Mouse (Mus musculus) hindbrain, embryonic 14.5 days (tissue): ENCODE data around the gene Zfp385c. TPM values are rescaled to one million over a fixed set of nuclear protein-coding genes. Genes with fewer than 3 reads are reported as not detected.
A peak's percentile ranks its signal among the peaks of the same experiment; 100 is the strongest.
"Not testable (repeated sequence)": the region's sequence is repeated elsewhere in the genome, so short reads cannot be mapped to it uniquely, and the experiment has no call there.

Experiments used
- ATAC-seq: fragments of 200-750 bp; cut with Nextera tagmentation; 2 replicates; pipeline ENCODE4 v1.8.0; 2017; ENCODE audit warnings: moderate number of reproducible peaks, mild to moderate bottlenecking, moderate TSS enrichment, moderate library complexity; ENCODE audit not compliant: low FRiP score
- DNase-seq: peaks from one replicate; pipeline ENCODE4 v3.0.0-alpha.2; 2015; ENCODE audit warnings: low spot score
- H3K27ac ChIP-seq: fragments of 300-500 bp; sonication (generic); 2 replicates; pipeline ENCODE4 v1.5.1; 2014; ENCODE audit warnings: mild to moderate bottlenecking, moderate library complexity
- H3K27me3 ChIP-seq: fragments of 300-500 bp; sonication (generic); 2 replicates; pipeline ENCODE4 v1.6.1; 2014; ENCODE audit warnings: mild to moderate bottlenecking, low read length, mixed read lengths; ENCODE audit not compliant: control insufficient read depth, insufficient read depth
- H3K36me3 ChIP-seq: fragments of 300-500 bp; sonication (generic); replicated peaks from 2 replicates; pipeline ENCODE4 v1.6.1; 2014; ENCODE audit not compliant: control insufficient read depth, insufficient read depth
- H3K4me1 ChIP-seq: fragments of 300-500 bp; sonication (generic); replicated peaks from 2 replicates; pipeline ENCODE4 v1.6.1; 2014; ENCODE audit warnings: antibody characterized with exemption, low read length, mixed read lengths; ENCODE audit not compliant: control insufficient read depth, insufficient read depth
- H3K4me2 ChIP-seq: fragments of 300-500 bp; sonication (generic); replicated peaks from 2 replicates; pipeline ENCODE4 v1.6.1; 2014; ENCODE audit warnings: mild to moderate bottlenecking, moderate library complexity
- H3K4me3 ChIP-seq: fragments of 300-500 bp; sonication (generic); replicated peaks from 2 replicates; pipeline ENCODE4 v1.5.1; 2014; ENCODE audit warnings: mild to moderate bottlenecking, low read length
- H3K9ac ChIP-seq: fragments of 300-500 bp; sonication (generic); 2 replicates; pipeline ENCODE4 v1.6.1; 2014
- H3K9me3 ChIP-seq: fragments of 300-500 bp; sonication (generic); 2 replicates; pipeline ENCODE4 v1.6.1; 2016; ENCODE audit warnings: low read length; ENCODE audit not compliant: control insufficient read depth
- WGBS: fragments of 180-500 bp; shearing (Covaris S2); extraction: QIAGEN DNeasy Blood & Tissue Kit; methylation state at CpG from one replicate; pipeline ENCODE4 v1.1.7; 2014; 5-methylcytosine and 5-hydroxymethylcytosine counted together
- polyA plus RNA-seq: library from polyadenylated mRNA; unstranded; fragments of >200 nt; fragmentation: Nextera tagmentation; extraction: Ambion mirVana; gene quantifications from 2 replicates; pipeline ENCODE4 v1.2.1, GENCODE M21; 2014

The Zfp385c gene
- polyA plus RNA-seq, 1 experiment from 2014 or later = 0.20 TPM

DNA sequence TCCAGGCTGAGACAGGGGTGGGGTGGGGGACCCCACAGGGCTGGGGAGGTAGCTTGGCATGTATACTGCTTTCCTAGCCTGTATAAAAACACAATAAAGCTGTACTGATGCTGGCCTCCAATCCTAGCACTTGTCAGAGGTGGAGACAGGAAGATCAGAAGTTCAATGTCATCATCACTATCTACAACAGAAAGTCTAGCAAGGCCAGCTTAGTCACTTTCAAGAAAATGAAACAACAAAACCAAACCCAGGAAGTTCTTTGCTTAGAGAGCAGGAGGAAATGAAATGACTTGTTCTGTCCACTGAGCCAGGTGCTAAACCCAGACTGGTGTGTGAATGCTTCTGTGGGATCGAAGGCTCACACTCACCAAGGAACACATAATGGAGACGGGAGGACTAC is 103.8 kb downstream of the Zfp385c start:
- H3K36me3 ChIP-seq = peaks cover 99% of the 10 kb centered on the region
- H3K27ac ChIP-seq = no peak overlapping the region
- H3K4me3 ChIP-seq = no peak overlapping the region
- no peak for DNase-seq
- H3K4me2 ChIP-seq = no peak overlapping the region
- no peak overlapping the region for H3K9ac ChIP-seq
- H3K9me3 ChIP-seq = no peaks in the 10 kb centered on the region
- H3K27me3 ChIP-seq = no peaks in the 10 kb centered on the region
- no peak for ATAC-seq
- 97% methylated on average over 2 of the region's 2 CpGs for WGBS
- H3K4me1 ChIP-seq = no peaks in the 10 kb centered on the region

DNA sequence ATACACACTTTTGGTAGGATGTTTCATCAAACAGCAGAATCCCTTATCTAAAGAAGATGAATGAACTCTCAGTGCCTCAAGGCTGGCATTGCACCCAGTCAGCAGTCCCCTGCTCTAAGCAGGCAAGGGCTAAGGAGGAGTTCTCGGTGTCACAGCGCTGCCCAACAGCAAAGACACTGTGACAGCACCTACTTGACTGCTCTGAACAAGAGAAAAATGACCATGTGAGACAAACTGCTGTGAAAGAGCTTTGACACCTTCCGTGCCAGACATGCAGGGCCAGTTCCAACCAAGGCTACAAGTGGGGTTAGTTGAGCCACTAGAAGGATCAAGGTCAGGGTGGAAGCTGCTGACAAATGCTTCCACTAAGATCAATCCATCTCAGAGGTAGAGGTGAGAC is 107.1 kb downstream of the Zfp385c start:
- H3K27ac ChIP-seq = no peak overlapping the region
- ATAC-seq = no peak
- H3K36me3 ChIP-seq = peaks cover 93% of the 10 kb centered on the region
- H3K4me1 ChIP-seq = no peaks in the 10 kb centered on the region
- WGBS = 93% methylated on average over 3 of the region's 3 CpGs
- no peak overlapping the region for H3K9ac ChIP-seq
- H3K27me3 ChIP-seq = no peaks in the 10 kb centered on the region
- H3K9me3 ChIP-seq = no peaks in the 10 kb centered on the region
- no peak for DNase-seq
- no peak overlapping the region for H3K4me3 ChIP-seq
- H3K4me2 ChIP-seq = no peak overlapping the region

GRCm38 (mm10) chr11:100584561-100584961 is 107.7 kb downstream of the Zfp385c start:
- no peak for ATAC-seq
- no peak overlapping the region for H3K4me3 ChIP-seq
- peaks cover 91% of the 10 kb centered on the region for H3K36me3 ChIP-seq
- H3K4me2 ChIP-seq = no peak overlapping the region
- DNase-seq = no peak
- H3K4me1 ChIP-seq = no peaks in the 10 kb centered on the region
- no peak overlapping the region for H3K9ac ChIP-seq
- H3K9me3 ChIP-seq = no peaks in the 10 kb centered on the region
- no peak overlapping the region for H3K27ac ChIP-seq
- no peaks in the 10 kb centered on the region for H3K27me3 ChIP-seq
- WGBS = 87% methylated on average over 7 of the region's 7 CpGs

GRCm38 (mm10) chr11:100582836-100583235 is 109.4 kb downstream of the Zfp385c start:
- no peak overlapping the region for H3K27ac ChIP-seq
- no peaks in the 10 kb centered on the region for H3K9me3 ChIP-seq
- WGBS = 97% methylated on average over 2 of the region's 2 CpGs
- no peak overlapping the region for H3K4me3 ChIP-seq
- H3K4me1 ChIP-seq = no peaks in the 10 kb centered on the region
- no peak for DNase-seq
- H3K9ac ChIP-seq = no peak overlapping the region
- H3K4me2 ChIP-seq = no peak overlapping the region
- no peaks in the 10 kb centered on the region for H3K27me3 ChIP-seq
- H3K36me3 ChIP-seq = peaks cover 89% of the 10 kb centered on the region
- ATAC-seq = no peak

GRCm38 (mm10) chr11:100582413-100582812 is 109.8 kb downstream of the Zfp385c start:
- not testable (repeated sequence) for H3K4me1 ChIP-seq, H3K27ac ChIP-seq, H3K27me3 ChIP-seq, H3K9me3 ChIP-seq, ATAC-seq, H3K9ac ChIP-seq, DNase-seq, H3K4me3 ChIP-seq, H3K4me2 ChIP-seq
- 97% methylated on average over 1 of the region's 1 CpGs for WGBS
- H3K36me3 ChIP-seq = peaks cover 85% of the 10 kb centered on the region

- H3K4me2 ChIP-seq = no peak overlapping the region
- 51% methylated on average over 4 of the region's 4 CpGs for WGBS
- H3K9ac ChIP-seq = no peak overlapping the region
- peak; percentile 31; the same call in 1 of the 2 replicates for ATAC-seq
- no peak overlapping the region for H3K4me3 ChIP-seq
- no peaks in the 10 kb centered on the region for H3K27me3 ChIP-seq
- H3K36me3 ChIP-seq = peaks cover 78% of the 10 kb centered on the region
- no peak overlapping the region for H3K27ac ChIP-seq
- DNase-seq = peak; percentile 25
- no peaks in the 10 kb centered on the region for H3K4me1 ChIP-seq
- no peaks in the 10 kb centered on the region for H3K9me3 ChIP-seq
These were observed 110.5 kb downstream of the Zfp385c start for GRCm38 (mm10) chr11:100581756-100582155.

DNA sequence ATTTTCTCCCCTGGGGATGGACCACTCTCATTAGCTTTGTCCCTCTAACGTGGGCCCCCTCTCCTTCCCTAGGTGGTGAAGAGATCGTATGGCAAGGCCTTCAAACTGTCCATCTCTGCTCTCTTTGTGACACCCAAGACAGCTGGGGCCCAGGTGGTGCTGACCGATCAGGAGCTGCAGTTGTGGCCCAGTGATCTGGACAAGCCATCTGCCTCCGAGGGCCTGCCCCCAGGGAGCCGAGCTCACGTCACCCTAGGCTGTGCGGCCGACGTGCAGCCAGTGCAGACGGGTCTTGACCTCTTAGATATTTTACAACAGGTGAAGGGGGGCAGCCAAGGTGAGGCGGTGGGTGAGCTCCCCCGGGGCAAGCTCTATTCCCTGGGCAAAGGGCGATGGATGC is 112.0 kb downstream of the Zfp385c start:
- H3K27me3 ChIP-seq = no peaks in the 10 kb centered on the region
- 89% methylated on average over 13 of the region's 13 CpGs for WGBS
- H3K4me3 ChIP-seq = no peak overlapping the region
- H3K36me3 ChIP-seq = peaks cover 64% of the 10 kb centered on the region
- no peak overlapping the region for H3K27ac ChIP-seq
- no peaks in the 10 kb centered on the region for H3K9me3 ChIP-seq
- no peak for ATAC-seq
- H3K9ac ChIP-seq = no peak overlapping the region
- H3K4me1 ChIP-seq = no peaks in the 10 kb centered on the region
- no peak for DNase-seq
- H3K4me2 ChIP-seq = no peak overlapping the region

GRCm38 (mm10) chr11:100579116-100579799 is 113.0 kb downstream of the Zfp385c start:
- Histone ChIP-seq H3K9ac (no peak overlapping the region), H3K27ac (no peak overlapping the region), H3K36me3 (peaks cover 54% of the 10 kb centered on the region), H3K4me2 (no peak overlapping the region), H3K4me3 (no peak overlapping the region), H3K4me1 (no peaks in the 10 kb centered on the region), H3K27me3 (no peaks in the 10 kb centered on the region), H3K9me3 (no peaks in the 10 kb centered on the region)
- WGBS = 96% methylated on average over 9 of the region's 9 CpGs
- DNase-seq (no peak), ATAC-seq (no peak)

DNA sequence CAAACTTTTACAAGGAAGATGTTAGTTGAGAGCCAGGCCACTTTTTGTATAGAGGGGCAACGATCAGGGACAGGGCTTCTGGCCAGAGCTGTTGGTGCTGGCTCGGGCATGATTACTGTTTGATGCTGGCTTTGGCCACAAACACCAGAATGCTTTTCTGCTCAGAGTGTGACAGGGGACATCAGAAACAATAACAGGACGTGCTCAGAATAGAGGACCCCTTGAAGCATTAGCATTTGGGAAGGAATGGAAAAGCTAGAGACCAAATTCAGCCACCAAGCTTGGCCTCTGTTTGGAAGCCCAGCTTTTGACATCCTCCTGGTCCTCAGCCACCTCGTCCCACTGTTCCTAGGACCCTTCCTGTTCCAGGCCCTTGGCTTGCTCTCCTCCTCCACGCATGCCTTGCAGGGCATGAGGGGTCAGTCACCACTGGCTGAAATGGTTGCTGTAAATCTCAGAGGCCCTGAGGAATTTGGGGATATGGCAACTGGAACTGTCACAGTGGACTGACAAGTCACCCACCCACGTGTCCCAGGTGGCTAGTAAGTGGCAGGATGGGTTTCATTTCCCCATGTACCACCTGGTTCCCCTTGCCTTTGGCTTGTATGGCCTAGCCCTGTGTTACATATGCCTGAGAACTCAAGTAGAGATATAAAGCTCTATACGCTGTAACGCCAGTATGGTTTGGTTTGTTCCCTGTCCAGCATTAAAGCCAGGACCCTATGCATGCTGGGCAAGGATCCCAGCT is 114.2 kb downstream of the Zfp385c start:
- no peaks in the 10 kb centered on the region for H3K27me3 ChIP-seq
- no peaks in the 10 kb centered on the region for H3K9me3 ChIP-seq
- DNase-seq (no peak), ATAC-seq (no peak)
- H3K9ac ChIP-seq = no peak overlapping the region
- no peak overlapping the region for H3K4me3 ChIP-seq
- H3K27ac ChIP-seq = no peak overlapping the region
- H3K36me3 ChIP-seq = peaks cover 41% of the 10 kb centered on the region
- H3K4me1 ChIP-seq = no peaks in the 10 kb centered on the region
- H3K4me2 ChIP-seq = no peak overlapping the region
- 72% methylated on average over 8 of the region's 8 CpGs for WGBS
